Mouse (Mus musculus): ENCODE results near the gene Olfr292. TPM values are rescaled to one million over a fixed set of nuclear protein-coding genes. Genes with fewer than 3 reads are reported as not detected.

Gene Olfr292
- total RNA-seq (2021) = not detected
- long read RNA-seq = 0 reads

DNA sequence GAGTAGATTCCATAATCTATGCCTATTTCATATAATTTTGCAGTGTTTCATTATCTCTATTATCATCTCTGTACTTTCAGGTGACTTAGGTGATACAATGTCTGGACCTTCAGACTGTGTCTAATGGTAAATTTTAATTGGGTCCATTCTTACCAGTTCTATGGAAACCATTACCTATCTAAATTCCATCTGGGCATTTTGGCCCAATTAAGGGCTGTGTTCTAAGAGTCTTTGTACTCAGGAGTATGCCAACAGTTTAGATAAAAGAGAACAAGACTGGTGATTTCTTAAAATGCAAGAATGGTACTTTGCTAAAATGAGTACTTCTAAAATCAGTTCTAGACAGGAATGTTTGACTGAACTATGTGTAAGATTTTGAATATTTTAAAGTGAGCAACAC is at the start of gene Olfr292:
TSS of gene Olfr292 (plus strand) at position 301 of the 400 bp plus-strand sequence.
- DNase-seq (ENCODE audit: low spot score in 2 of 2) = no peak

- DNase-seq (ENCODE audit: low spot score in 2 of 2) = no peak
Measured at GRCm38 (mm10) chr7:86648761-86649160, 39.4 kb upstream of the Olfr292 start, which contains the start of gene Olfr293. Gene Olfr293, plus strand, starts transcription at chr7:86649061.

- peak in 1 of 2 experiments; percentile 10 for DNase-seq (ENCODE audit: low spot score in 2 of 2)
Measured at GRCm38 (mm10) chr7:86725013-86725412, 36.9 kb downstream of the Olfr292 start.

Other genes with a start within 250 kb of the Olfr292 start
- gene Olfr299, start 228.4 kb upstream of the Olfr292 start, total RNA-seq (2021) = not detected
- not detected for gene Olfr298, start 195.8 kb upstream of the Olfr292 start, total RNA-seq (2021)
- gene Olfr297, start 168.4 kb upstream of the Olfr292 start, total RNA-seq (2021) = not detected
- not detected for gene Olfr295, start 104.5 kb upstream of the Olfr292 start, total RNA-seq (2021)
- not detected for gene Olfr294, start 71.7 kb upstream of the Olfr292 start, total RNA-seq (2021)
- gene Olfr293, start 39.3 kb upstream of the Olfr292 start, total RNA-seq (2021) = not detected
- 1 to 10 TPM; 5.0 to 5.5 TPM for gene Folh1, start 87.6 kb downstream of the Olfr292 start, total RNA-seq (2021)
- gene Vmn2r77, start 106.7 kb downstream of the Olfr292 start, total RNA-seq (2021) = not detected
- under 1 TPM in 1 of 2 experiments, not detected in 1; 0.18 TPM for gene Vmn2r78, start 226.8 kb downstream of the Olfr292 start, total RNA-seq (2021)

Data from layer of hippocampus, postnatal 10 days (tissue).